Mouse (Mus musculus): ENCODE results near the gene Hexdc. TPM values are rescaled to one million over a fixed set of nuclear protein-coding genes. Genes with fewer than 3 reads are reported as not detected.
A peak's percentile ranks its signal among the peaks of the same experiment; 100 is the strongest.

The Hexdc gene
- 5.2 and 6.0 TPM in 2 replicates for polyA plus RNA-seq (2012; rRNA removed)

GRCm38 (mm10) chr11:121204161-121205006 is at the start of gene Hexdc, which contains the start of gene Ogfod3:
Hexdc (plus strand) TSS chr11:121204433.
Ogfod3 (minus strand) TSS chr11:121204711.
- peak within 1 kb of the TSS; percentile 51 for H3K27ac ChIP-seq (ENCODE audit: control insufficient read depth, insufficient read depth, low read depth, low read length)
- peaks cover 8% of the 10 kb centered on the region for H3K4me1 ChIP-seq (ENCODE audit: control insufficient read depth, insufficient read depth, low read length)
- peak within 1 kb of the TSS; percentile 85 for H3K4me3 ChIP-seq (ENCODE audit: control insufficient read depth, low read depth, low read length)
- TF ChIP-seq POLR2A (IDR thresholded peaks at IDR 0.05; ENCODE audit: control insufficient read depth, low read depth, low read length), result peak; percentile 36
- TF ChIP-seq CTCF (IDR thresholded peaks at IDR 0.05; ENCODE audit: control insufficient read depth, insufficient read depth, insufficient replicate concordance, low read depth, low read length), result no peak
- no peaks in the 10 kb centered on the region for H3K27me3 ChIP-seq (ENCODE audit: control insufficient read depth, insufficient read depth, low read length)
- H3K36me3 ChIP-seq (ENCODE audit: control insufficient read depth, insufficient read depth, low read length), result no peaks in the 10 kb centered on the region

GRCm38 (mm10) chr11:121156411-121156891 is 47.8 kb upstream of the Hexdc start:
- TF ChIP-seq CTCF (IDR thresholded peaks at IDR 0.05; ENCODE audit: control insufficient read depth, insufficient read depth, insufficient replicate concordance, low read depth, low read length), result no peak
- TF ChIP-seq POLR2A (IDR thresholded peaks at IDR 0.05; ENCODE audit: control insufficient read depth, low read depth, low read length), result no peak
- H3K36me3 ChIP-seq (ENCODE audit: control insufficient read depth, insufficient read depth, low read length), result no peaks in the 10 kb centered on the region
- H3K27me3 ChIP-seq (ENCODE audit: control insufficient read depth, insufficient read depth, low read length), result peaks cover 2% of the 10 kb centered on the region; the same call in 1 of the 2 replicates
- H3K27ac ChIP-seq (ENCODE audit: control insufficient read depth, insufficient read depth, low read depth, low read length), result no peak overlapping the region
- peak overlapping the region; percentile 60 for H3K4me3 ChIP-seq (ENCODE audit: control insufficient read depth, low read depth, low read length)
- no peaks in the 10 kb centered on the region; the same call in 1 of the 2 replicates for H3K4me1 ChIP-seq (ENCODE audit: control insufficient read depth, insufficient read depth, low read length)

GRCm38 (mm10) chr11:121159971-121160370 is 44.3 kb upstream of the Hexdc start, which contains the start of gene Uts2r:
Uts2r (plus strand) TSS chr11:121160271.
- no peak for TF ChIP-seq CTCF (IDR thresholded peaks at IDR 0.05; ENCODE audit: control insufficient read depth, insufficient read depth, insufficient replicate concordance, low read depth, low read length)
- no peak for TF ChIP-seq POLR2A (IDR thresholded peaks at IDR 0.05; ENCODE audit: control insufficient read depth, low read depth, low read length)
- peaks cover 2% of the 10 kb centered on the region; the same call in 1 of the 2 replicates for H3K27me3 ChIP-seq (ENCODE audit: control insufficient read depth, insufficient read depth, low read length)
- no peak within 1 kb of the TSS for H3K27ac ChIP-seq (ENCODE audit: control insufficient read depth, insufficient read depth, low read depth, low read length)
- no peak within 1 kb of the TSS for H3K4me3 ChIP-seq (ENCODE audit: control insufficient read depth, low read depth, low read length)
- no peaks in the 10 kb centered on the region; the same call in 1 of the 2 replicates for H3K4me1 ChIP-seq (ENCODE audit: control insufficient read depth, insufficient read depth, low read length)
- no peaks in the 10 kb centered on the region for H3K36me3 ChIP-seq (ENCODE audit: control insufficient read depth, insufficient read depth, low read length)

- no peak overlapping the region for H3K4me3 ChIP-seq (ENCODE audit: control insufficient read depth, low read depth, low read length)
- no peaks in the 10 kb centered on the region for H3K36me3 ChIP-seq (ENCODE audit: control insufficient read depth, insufficient read depth, low read length)
- H3K4me1 ChIP-seq (ENCODE audit: control insufficient read depth, insufficient read depth, low read length), result no peaks in the 10 kb centered on the region; the same call in 1 of the 2 replicates
- H3K27ac ChIP-seq (ENCODE audit: control insufficient read depth, insufficient read depth, low read depth, low read length), result no peak overlapping the region
- peaks cover 2% of the 10 kb centered on the region; the same call in 1 of the 2 replicates for H3K27me3 ChIP-seq (ENCODE audit: control insufficient read depth, insufficient read depth, low read length)
- TF ChIP-seq CTCF (IDR thresholded peaks at IDR 0.05; ENCODE audit: control insufficient read depth, insufficient read depth, insufficient replicate concordance, low read depth, low read length) (no peak), POLR2A (IDR thresholded peaks at IDR 0.05; ENCODE audit: control insufficient read depth, low read depth, low read length) (no peak)
These were observed 43.4 kb upstream of the Hexdc start for GRCm38 (mm10) chr11:121160636-121161346.

- Histone ChIP-seq H3K36me3 (ENCODE audit: control insufficient read depth, insufficient read depth, low read length) (no peaks in the 10 kb centered on the region), H3K27me3 (ENCODE audit: control insufficient read depth, insufficient read depth, low read length) (no peaks in the 10 kb centered on the region), H3K4me3 (ENCODE audit: control insufficient read depth, low read depth, low read length) (peak overlapping the region; percentile 33), H3K27ac (ENCODE audit: control insufficient read depth, insufficient read depth, low read depth, low read length) (no peak overlapping the region), H3K4me1 (ENCODE audit: control insufficient read depth, insufficient read depth, low read length) (no peaks in the 10 kb centered on the region)
- no peak for TF ChIP-seq POLR2A (IDR thresholded peaks at IDR 0.05; ENCODE audit: control insufficient read depth, low read depth, low read length)
These were observed 40.5 kb upstream of the Hexdc start for GRCm38 (mm10) chr11:121163751-121164150.

- Histone ChIP-seq H3K4me3 (ENCODE audit: control insufficient read depth, low read depth, low read length) (no peak overlapping the region), H3K36me3 (ENCODE audit: control insufficient read depth, insufficient read depth, low read length) (no peaks in the 10 kb centered on the region), H3K4me1 (ENCODE audit: control insufficient read depth, insufficient read depth, low read length) (no peaks in the 10 kb centered on the region), H3K27me3 (ENCODE audit: control insufficient read depth, insufficient read depth, low read length) (no peaks in the 10 kb centered on the region), H3K27ac (ENCODE audit: control insufficient read depth, insufficient read depth, low read depth, low read length) (no peak overlapping the region)
- TF ChIP-seq CTCF (IDR thresholded peaks at IDR 0.05; ENCODE audit: control insufficient read depth, insufficient read depth, insufficient replicate concordance, low read depth, low read length) (no peak), POLR2A (IDR thresholded peaks at IDR 0.05; ENCODE audit: control insufficient read depth, low read depth, low read length) (no peak)
These were observed 31.0 kb upstream of the Hexdc start for GRCm38 (mm10) chr11:121173203-121173602.

- no peaks in the 10 kb centered on the region for H3K36me3 ChIP-seq (ENCODE audit: control insufficient read depth, insufficient read depth, low read length)
- no peaks in the 10 kb centered on the region for H3K27me3 ChIP-seq (ENCODE audit: control insufficient read depth, insufficient read depth, low read length)
- TF ChIP-seq CTCF (IDR thresholded peaks at IDR 0.05; ENCODE audit: control insufficient read depth, insufficient read depth, insufficient replicate concordance, low read depth, low read length) (no peak), POLR2A (IDR thresholded peaks at IDR 0.05; ENCODE audit: control insufficient read depth, low read depth, low read length) (no peak)
- no peak overlapping the region for H3K27ac ChIP-seq (ENCODE audit: control insufficient read depth, insufficient read depth, low read depth, low read length)
- no peak overlapping the region for H3K4me3 ChIP-seq (ENCODE audit: control insufficient read depth, low read depth, low read length)
- H3K4me1 ChIP-seq (ENCODE audit: control insufficient read depth, insufficient read depth, low read length), result no peaks in the 10 kb centered on the region
These were observed 30.0 kb upstream of the Hexdc start for GRCm38 (mm10) chr11:121174234-121174633.

All from testis, adult 2 months (tissue).